Mouse (Mus musculus) CH12.LX (cell line): ENCODE results near the gene Efhd2. TPM values are rescaled to one million over a fixed set of nuclear protein-coding genes. Genes with fewer than 3 reads are reported as not detected.

Experiments used
- DNase-seq: peaks from one replicate; pipeline ENCODE4 v3.0.0-alpha.2; 2013; ENCODE audit errors: extremely low read depth
- H3K27ac ChIP-seq: 2 replicates; pipeline ENCODE4 v1.5.1; 2012; ENCODE audit warnings: low read depth, mild to moderate bottlenecking, control low read depth, moderate library complexity; ENCODE audit not compliant: insufficient read depth
- H3K27me3 ChIP-seq: replicated peaks from 2 replicates; pipeline ENCODE3; 2012; ENCODE audit warnings: inconsistent platforms
- H3K36me3 ChIP-seq, 2 experiments: replicated peaks in 1 of 2; 2 replicates each; pipeline versions ENCODE3 to v1.6.1; 2012; ENCODE audit warnings: inconsistent platforms in 1 of 2, low read length in 1 of 2, mild to moderate bottlenecking in 1 of 2, mixed read lengths in 1 of 2, moderate library complexity in 1 of 2; ENCODE audit not compliant: control insufficient read depth in 1 of 2, insufficient read depth in 1 of 2
- H3K4me1 ChIP-seq, 2 experiments: 2 replicates each; pipeline ENCODE4 v1.6.1; 2012; ENCODE audit warnings: inconsistent platforms in 1 of 2, moderate library complexity in 1 of 2; ENCODE audit not compliant: insufficient read depth in 2 of 2, control insufficient read depth in 1 of 2
- H3K4me2 ChIP-seq: 2 replicates; pipeline ENCODE4 v1.6.1; 2012; ENCODE audit warnings: low read depth, mild to moderate bottlenecking, control low read depth; ENCODE audit not compliant: poor library complexity, insufficient read depth, severe bottlenecking
- H3K4me3 ChIP-seq, 3 experiments: fragments of 150-350 bp in 1 of 3; sonication (generic) in 1 of 3; replicated peaks in 1 of 3; 2 replicates each; pipeline versions ENCODE3 to v1.5.1; 2011 to 2012; ENCODE audit warnings: low read depth in 2 of 3, low read length in 2 of 3, mild to moderate bottlenecking in 2 of 3, moderate library complexity in 2 of 3, control low read depth in 1 of 3, improper control_type of control experiment in 1 of 3, inconsistent platforms in 1 of 3, mixed read lengths in 1 of 3; ENCODE audit not compliant: poor library complexity in 1 of 3
- H3K79me2 ChIP-seq: replicated peaks from 2 replicates; pipeline ENCODE4 v1.6.1; 2012; ENCODE audit warnings: mild to moderate bottlenecking, moderate library complexity; ENCODE audit not compliant: control insufficient read depth, poor library complexity, insufficient read depth, severe bottlenecking; ENCODE audit errors: extremely low read depth
- H3K9ac ChIP-seq: 2 replicates; pipeline ENCODE4 v1.6.1; 2012; ENCODE audit warnings: low read depth, mild to moderate bottlenecking, control low read depth, moderate library complexity; ENCODE audit not compliant: insufficient read depth
- H3K9me3 ChIP-seq: replicated peaks from 2 replicates; pipeline ENCODE3; 2012; ENCODE audit warnings: low read length, inconsistent platforms, mixed read lengths
- CHD1 ChIP-seq: IDR thresholded peaks from 2 replicates; pipeline ENCODE4 v1.6.1; 2012; ENCODE audit warnings: low read depth, low read length, improper control_type of control experiment, inconsistent platforms
- EP300 ChIP-seq: IDR thresholded peaks from 2 replicates; pipeline ENCODE4 v1.6.1; 2011; ENCODE audit warnings: low read length, improper control_type of control experiment
- ETS1 ChIP-seq: conservative IDR thresholded peaks from 2 replicates; pipeline ENCODE4 v1.6.1; 2012; ENCODE audit warnings: low read depth, mild to moderate bottlenecking, inconsistent platforms, low read length, improper control_type of control experiment, moderate library complexity
- GABPA ChIP-seq: IDR thresholded peaks from 2 replicates; pipeline ENCODE4 v1.6.1; 2012; ENCODE audit warnings: low read depth, low read length, improper control_type of control experiment, inconsistent platforms; ENCODE audit not compliant: insufficient replicate concordance
- HCFC1 ChIP-seq: IDR thresholded peaks from 2 replicates; pipeline ENCODE4 v1.6.1; 2012; ENCODE audit warnings: low read depth, mild to moderate bottlenecking, inconsistent platforms, low read length, improper control_type of control experiment
- IRF4 ChIP-seq: IDR thresholded peaks from 2 replicates; pipeline ENCODE4 v1.6.1; 2014; ENCODE audit warnings: low read depth, mild to moderate bottlenecking, inconsistent platforms, low read length, improper control_type of control experiment
- KAT2A ChIP-seq: IDR thresholded peaks from 2 replicates; pipeline ENCODE4 v1.6.1; 2012; ENCODE audit warnings: low read length, improper control_type of control experiment, inconsistent platforms; ENCODE audit not compliant: insufficient replicate concordance
- MAFK ChIP-seq: IDR thresholded peaks from 2 replicates; pipeline ENCODE4 v1.6.1; 2011; ENCODE audit warnings: low read length, improper control_type of control experiment; ENCODE audit not compliant: insufficient replicate concordance
- MAZ ChIP-seq: IDR thresholded peaks from 2 replicates; pipeline ENCODE4 v1.6.1; 2012; ENCODE audit warnings: low read depth, mild to moderate bottlenecking, inconsistent platforms, low read length, improper control_type of control experiment, moderate library complexity
- MEF2A ChIP-seq: IDR thresholded peaks from 2 replicates; pipeline ENCODE4 v1.6.1; 2014; ENCODE audit warnings: low read depth, mild to moderate bottlenecking, inconsistent platforms, low read length, improper control_type of control experiment, borderline replicate concordance
- POLR2A ChIP-seq: IDR thresholded peaks from 2 replicates; pipeline ENCODE4 v1.6.1; 2011; ENCODE audit warnings: low read depth, mild to moderate bottlenecking, improper control_type of control experiment, low read length
- POLR2AphosphoS2 ChIP-seq: IDR thresholded peaks from 2 replicates; pipeline ENCODE4 v1.6.1; 2011; ENCODE audit warnings: low read depth, low read length, improper control_type of control experiment
- RCOR1 ChIP-seq: conservative IDR thresholded peaks from 2 replicates; pipeline ENCODE4 v1.6.1; 2012; ENCODE audit warnings: low read depth, mild to moderate bottlenecking, inconsistent platforms, low read length, improper control_type of control experiment
- TCF12 ChIP-seq: IDR thresholded peaks from 2 replicates; pipeline ENCODE4 v1.6.1; 2014; ENCODE audit warnings: low read depth, mild to moderate bottlenecking, inconsistent platforms, low read length, improper control_type of control experiment
- UBTF ChIP-seq: IDR thresholded peaks from 2 replicates; pipeline ENCODE4 v1.6.1; 2012; ENCODE audit warnings: low read depth, mild to moderate bottlenecking, inconsistent platforms, low read length, improper control_type of control experiment, moderate library complexity
- ZKSCAN1 ChIP-seq: IDR thresholded peaks from 2 replicates; pipeline ENCODE4 v1.6.1; 2012; ENCODE audit warnings: low read depth, inconsistent platforms, low read length, improper control_type of control experiment, borderline replicate concordance
- ZMIZ1 ChIP-seq: IDR thresholded peaks from 2 replicates; pipeline ENCODE4 v1.6.1; 2012; ENCODE audit warnings: low read depth, mild to moderate bottlenecking, inconsistent platforms, low read length, improper control_type of control experiment
- dilution Hi-C: fragments of 300-500 bp; cut with MboI; formaldehyde crosslinking; loops from 2 replicates; pipeline ENCODE4 v1.14.3; 2020; ENCODE audit warnings: low sequenced_read_pairs; ENCODE audit not compliant: extremely low pct_unique_long_range_greater_than_20kb, extremely low pct_ligation_motif_present
- in situ Hi-C: fragments of 300-500 bp; cut with MboI; formaldehyde crosslinking; loops from 3 replicates; pipeline ENCODE4 v1.14.3; 2019; ENCODE audit warnings: low sequenced_read_pairs, low pct_ligation_motif_present, low pct_unique_long_range_greater_than_20kb, mixed read lengths
- polyA plus RNA-seq: library from polyadenylated mRNA; unstranded; fragments of >175 nt; gene quantifications from 2 replicates; pipeline ENCODE4 v1.2.1, GENCODE M21; 2012; ENCODE audit warnings: low read depth; ENCODE audit not compliant: insufficient read length
- total RNA-seq, 2 experiments: library from RNA; depleted of rRNA; stranded (reverse); fragments of 300-350 nt in 1 of 2; fragments of >200 nt in 1 of 2; gene quantifications; 2 replicates each; pipeline ENCODE4 v1.2.3; 2012 to 2014

Efhd2 gene
- total and polyA plus RNA-seq, 3 experiments: 43.8 to 143 (median 44.1) TPM

- no peak overlapping the region for H3K4me2 ChIP-seq
- no peak overlapping the region for H3K27ac ChIP-seq
- no peaks in the 10 kb centered on the region for H3K27me3 ChIP-seq
- dilution Hi-C loops: no loop called here
- no peak overlapping the region for H3K9ac ChIP-seq
- H3K4me1 ChIP-seq: peaks cover 16 to 29% of the 10 kb centered on the region in 2 experiments
- no peaks in the 10 kb centered on the region for H3K9me3 ChIP-seq
- no peaks in the 10 kb centered on the region for H3K79me2 ChIP-seq
- TF ChIP-seq POLR2A (no peak), HCFC1 (no peak), MAFK (no peak), ZKSCAN1 (no peak), RCOR1 (no peak), MEF2A (no peak), MAZ (no peak), ZMIZ1 (no peak), CHD1 (no peak), UBTF (no peak), KAT2A (no peak), TCF12 (no peak)
- H3K4me3 ChIP-seq: no peak overlapping the region
- in situ Hi-C loops: no loop called here
- peaks cover 0 to 61% of the 10 kb centered on the region in 2 experiments for H3K36me3 ChIP-seq
- no peak for DNase-seq
Measured at GRCm38 (mm10) chr4:141917735-141918419, 43.2 kb upstream of the Efhd2 start.

GRCm38 (mm10) chr4:141914040-141914439 lies 39.3 kb upstream of the Efhd2 start:
- dilution Hi-C loops (no loop called here), in situ Hi-C loops (no loop called here)
- no peaks in the 10 kb centered on the region for H3K79me2 ChIP-seq

More at GRCm38 (mm10) chr4:141914040-141914439, 39.3 kb upstream of the Efhd2 start:
- no peak overlapping the region for H3K4me3 ChIP-seq
- peaks cover 0 to 47% of the 10 kb centered on the region in 2 experiments for H3K36me3 ChIP-seq
- no peaks in the 10 kb centered on the region for H3K9me3 ChIP-seq
- H3K4me1 ChIP-seq: peaks cover 16 to 29% of the 10 kb centered on the region in 2 experiments
- no peak overlapping the region for H3K9ac ChIP-seq
- DNase-seq: no peak
- no peaks in the 10 kb centered on the region for H3K27me3 ChIP-seq
- TF ChIP-seq ETS1 (no peak), POLR2AphosphoS2 (no peak), EP300 (no peak), GABPA (no peak), IRF4 (no peak)
- no peak overlapping the region for H3K27ac ChIP-seq
- no peak overlapping the region for H3K4me2 ChIP-seq
